Mouse (Mus musculus) G1E-ER4 (cell line): ENCODE data around the gene Wnk4. TPM values are rescaled to one million over a fixed set of nuclear protein-coding genes. Genes with fewer than 3 reads are reported as not detected.

Experiments used
- GATA1 ChIP-seq: IDR thresholded peaks from one replicate; pipeline ENCODE4 v1.8.0; 2012; ENCODE audit warnings: low read length, inconsistent platforms
- polyA plus RNA-seq: library from polyadenylated mRNA; stranded (reverse); fragments of >175 nt; gene quantifications from 2 replicates; pipeline ENCODE4 v1.2.3, GENCODE M21; 2012

The Wnk4 gene
- polyA plus RNA-seq, 1 experiment = 60.9 TPM

DNA sequence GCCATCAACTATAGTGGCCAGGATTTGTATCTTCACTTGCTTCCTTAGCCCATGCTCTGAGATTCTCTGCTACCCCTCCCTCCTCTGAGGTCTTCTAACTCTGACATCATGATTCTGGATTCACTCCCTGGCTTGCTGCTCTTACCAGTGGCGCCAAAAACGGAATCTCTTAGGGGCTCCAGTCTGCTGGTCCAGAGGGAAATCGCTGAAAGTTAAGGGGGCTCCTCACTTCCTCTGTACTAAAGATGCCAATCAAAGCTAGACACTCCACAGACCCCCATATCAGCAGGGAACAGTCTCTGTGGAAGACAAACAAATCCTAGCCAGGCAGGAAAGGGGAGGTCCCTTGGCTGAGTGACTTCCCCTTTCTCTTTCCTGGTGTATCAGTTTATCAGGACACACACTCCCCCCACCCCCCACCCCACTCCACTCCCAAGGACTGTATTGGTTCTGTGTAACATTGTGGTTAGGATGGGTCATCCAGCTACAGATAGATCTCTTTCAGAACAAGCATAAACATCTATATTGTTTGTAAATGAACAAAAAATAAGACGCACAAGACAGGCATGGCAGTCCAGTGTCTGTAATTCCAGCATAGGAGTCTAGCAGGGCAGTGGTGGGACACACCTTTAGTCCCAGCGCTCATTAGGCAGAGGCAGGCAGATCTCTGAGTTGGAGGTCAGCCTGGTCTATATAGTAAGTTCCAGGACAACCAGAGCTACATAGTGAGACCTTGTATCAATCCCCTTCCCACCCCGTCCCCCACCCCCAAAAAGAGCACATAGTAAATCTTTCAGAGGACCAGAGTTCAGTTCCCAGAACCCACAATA is 28.1 kb upstream of the Wnk4 start:
- TF ChIP-seq GATA1 = peak; percentile 62

DNA sequence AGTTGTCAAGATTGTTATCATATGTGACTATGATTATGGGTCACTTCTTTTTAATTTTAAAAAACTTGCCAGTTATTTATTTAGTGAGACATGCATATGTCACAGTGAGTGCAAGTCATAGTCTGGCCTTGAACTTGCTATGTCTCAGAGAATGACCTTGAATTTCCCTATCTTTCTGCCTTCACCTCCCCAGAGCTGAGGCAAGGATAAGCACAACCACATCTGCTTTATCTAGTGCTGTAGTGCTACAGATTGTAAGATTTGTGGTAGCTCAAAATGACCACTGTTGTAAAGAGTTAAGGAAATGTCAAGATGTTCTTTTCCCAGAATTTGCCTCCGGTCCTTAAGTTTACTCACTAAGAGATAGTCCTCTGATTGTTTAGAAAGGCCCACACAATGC is 27.1 kb upstream of the Wnk4 start:
- no peak for TF ChIP-seq GATA1

DNA sequence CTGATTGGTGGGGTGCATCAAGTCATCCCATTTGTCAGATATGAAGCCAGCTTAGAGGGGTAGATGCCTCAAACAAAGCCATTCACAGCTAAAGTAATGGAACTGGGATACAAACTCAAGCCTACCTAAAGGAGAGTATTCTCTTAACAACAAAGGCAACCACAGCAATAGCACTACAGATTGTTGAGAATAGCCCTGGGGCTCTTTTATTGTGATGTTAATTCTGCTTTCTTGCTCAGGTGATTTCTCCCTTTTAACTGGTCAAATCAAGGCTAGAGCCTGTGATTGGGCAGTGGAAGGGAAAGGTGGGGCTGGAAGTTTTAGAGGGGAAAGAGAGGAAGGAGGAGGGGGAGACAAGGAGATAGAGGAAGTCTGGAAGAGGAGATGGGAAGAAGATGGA is 26.2 kb upstream of the Wnk4 start:
- no peak for TF ChIP-seq GATA1

DNA sequence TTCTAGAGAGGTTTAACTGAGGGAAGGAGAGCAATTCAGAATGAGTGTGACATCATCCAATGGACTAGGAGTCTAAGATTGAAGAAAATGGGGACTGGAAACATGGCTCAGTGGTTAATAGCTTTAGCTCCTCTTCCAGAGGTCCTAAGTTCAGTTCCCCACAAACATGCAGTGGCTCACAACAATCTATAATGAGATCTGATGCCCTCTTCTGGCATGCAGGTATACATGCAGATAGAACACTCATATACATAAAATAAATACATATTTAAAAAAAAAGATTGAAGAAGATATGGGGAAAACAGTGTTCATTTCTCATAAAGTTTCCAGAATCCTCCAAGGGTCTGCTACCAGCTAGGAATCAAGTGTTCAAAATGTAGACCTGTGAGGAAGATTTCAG is 24.9 kb upstream of the Wnk4 start:
- TF ChIP-seq GATA1 = no peak

DNA sequence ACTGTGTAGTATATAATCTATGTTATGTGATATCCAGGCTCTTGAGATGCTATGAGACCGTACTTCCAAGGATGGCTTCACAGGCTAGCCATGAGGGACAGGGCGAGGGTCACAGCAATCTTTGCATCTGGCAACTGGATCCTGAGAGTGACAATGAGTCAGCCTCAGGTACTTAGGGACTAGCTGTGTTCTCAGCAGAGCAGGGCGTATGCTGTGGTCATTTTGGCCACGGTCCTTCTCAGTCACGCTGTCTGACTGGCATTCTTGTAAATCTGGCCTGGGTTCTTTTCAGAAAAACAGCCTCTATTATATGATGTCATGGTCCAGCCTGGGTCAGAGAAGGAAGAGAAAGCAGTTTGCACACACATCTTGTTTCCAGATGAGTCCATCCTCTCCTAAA is 23.6 kb upstream of the Wnk4 start:
- TF ChIP-seq GATA1 = no peak

DNA sequence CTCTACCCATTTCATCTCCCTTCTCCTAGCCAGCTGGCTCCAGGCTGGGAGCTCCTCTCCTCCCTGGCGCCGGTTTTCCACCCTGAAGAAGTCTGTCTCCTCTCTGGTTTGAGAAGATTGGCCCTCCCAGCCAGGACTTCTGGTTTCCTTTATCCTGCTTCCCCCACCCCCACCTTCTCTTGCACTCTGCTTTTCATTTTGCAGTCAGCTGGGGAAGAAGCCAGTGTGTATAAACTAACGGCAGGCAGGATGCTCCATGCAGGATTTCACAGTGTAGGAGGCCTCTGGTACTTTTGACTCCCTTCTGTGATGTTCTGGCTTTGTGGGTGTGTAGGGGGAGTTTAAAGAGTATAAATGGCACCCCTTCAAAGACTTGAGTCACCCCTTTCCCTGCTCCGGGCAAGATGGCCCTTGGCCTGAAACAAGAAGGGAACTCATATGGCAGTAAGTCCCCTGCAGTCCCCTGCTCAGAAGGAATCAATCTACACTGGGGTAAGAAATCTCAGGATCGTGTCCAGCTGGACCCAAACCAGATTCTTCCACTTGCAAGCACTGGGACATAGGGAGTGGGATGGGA is 22.2 kb upstream of the Wnk4 start:
- no peak for TF ChIP-seq GATA1

DNA sequence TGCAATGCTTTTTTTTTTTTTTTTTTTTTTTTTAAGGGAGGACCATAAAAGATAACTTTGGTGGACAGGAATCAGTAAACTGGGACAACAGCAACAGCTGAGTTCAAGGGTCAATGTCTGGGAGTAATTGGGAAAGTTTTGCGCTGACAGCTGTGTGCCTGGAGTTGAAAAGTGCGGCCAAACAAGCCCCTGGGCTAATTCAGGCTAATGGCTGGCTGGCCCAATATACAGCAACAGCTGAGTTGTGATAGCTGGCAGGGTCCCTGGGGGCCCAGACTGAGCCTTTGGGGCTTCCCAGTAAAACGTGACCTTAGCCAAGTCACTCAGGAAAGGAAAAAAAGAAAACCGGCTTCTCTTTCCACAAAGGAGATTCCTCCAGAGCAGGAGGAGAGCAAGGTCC is 15.3 kb upstream of the Wnk4 start:
- TF ChIP-seq GATA1 = no peak

DNA sequence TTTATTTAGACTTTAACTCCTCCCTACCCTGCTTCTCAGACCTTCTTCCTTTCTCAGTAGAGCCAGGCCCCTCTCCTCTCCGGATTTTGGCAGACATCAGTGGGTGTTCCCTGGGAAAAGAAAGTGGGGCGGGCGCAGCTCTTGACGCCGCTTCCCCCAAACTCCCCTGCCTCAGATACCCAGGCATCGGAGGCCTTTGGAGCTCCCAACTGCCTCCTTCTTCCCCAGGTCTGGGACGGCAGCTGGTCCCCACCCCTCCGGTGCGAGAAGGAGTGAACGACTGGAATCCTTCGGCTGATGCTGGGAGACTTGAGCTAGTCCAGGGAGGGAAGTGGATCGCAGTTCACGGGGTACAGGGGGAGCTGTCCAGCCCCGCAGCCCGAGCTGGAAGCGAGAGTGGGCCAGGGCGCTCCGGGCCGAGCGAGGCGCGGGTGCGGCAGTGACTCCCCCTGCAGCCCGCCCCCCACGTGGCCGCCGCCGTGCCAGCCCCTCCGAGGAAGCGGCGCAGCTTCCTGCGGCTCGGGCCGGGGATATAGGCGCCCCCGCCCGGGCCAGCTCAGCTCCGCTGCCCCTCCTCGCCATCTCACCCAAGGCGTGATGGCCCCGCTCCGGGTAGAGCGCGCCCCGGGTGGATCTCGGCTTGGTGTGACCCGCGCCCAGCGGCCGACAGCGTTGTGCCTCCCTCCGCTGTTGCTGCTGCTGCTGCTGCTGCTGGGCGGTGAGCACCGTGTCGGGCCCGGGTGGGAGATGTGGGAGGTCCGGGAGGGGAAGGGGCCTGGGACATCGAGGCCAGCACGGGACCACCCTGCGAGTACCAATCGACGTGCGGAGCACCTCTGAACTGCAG is 14.3 kb upstream of the Wnk4 start, which contains the start of gene Ramp2:
TSS of gene Ramp2 (plus strand) at position 174 of the 847 bp plus-strand sequence.
- TF ChIP-seq GATA1 = no peak

DNA sequence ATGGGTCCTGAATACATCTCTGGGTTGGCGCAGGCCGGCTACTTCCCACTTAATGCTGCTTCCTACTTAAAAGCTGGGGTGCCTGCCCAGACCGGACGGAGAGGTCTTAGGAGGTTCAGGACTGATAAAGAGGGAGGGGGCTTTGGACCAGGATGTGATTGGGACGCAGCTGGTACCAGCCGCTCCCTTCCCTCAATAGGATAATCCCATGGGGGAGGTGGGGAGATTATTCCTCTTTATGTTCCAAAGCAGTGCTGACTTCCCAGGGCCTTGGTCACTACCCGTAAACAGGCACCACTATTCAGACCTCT is 13.7 kb upstream of the Wnk4 start:
- TF ChIP-seq GATA1 = no peak

DNA sequence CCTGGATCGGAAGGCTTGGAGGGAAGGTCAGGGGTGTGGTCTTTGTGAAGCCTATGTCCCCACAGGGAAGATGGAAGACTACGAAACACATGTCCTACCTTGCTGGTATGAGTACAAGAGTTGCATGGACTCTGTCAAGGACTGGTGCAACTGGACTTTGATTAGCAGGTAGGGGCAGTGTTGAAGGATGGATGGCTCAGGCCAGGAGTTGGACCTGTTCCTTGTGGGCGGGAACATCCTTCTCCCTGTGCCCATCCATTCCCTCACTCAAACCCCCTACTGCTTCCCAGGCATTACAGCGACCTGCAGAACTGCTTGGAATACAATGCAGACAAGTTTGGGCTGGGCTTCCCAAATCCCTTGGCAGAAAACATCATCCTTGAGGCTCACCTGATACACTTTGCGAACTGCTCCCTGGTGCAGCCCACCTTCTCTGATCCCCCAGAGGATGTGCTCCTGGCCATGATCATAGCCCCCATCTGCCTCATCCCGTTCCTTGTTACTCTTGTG is 12.8 kb upstream of the Wnk4 start:
- no peak for TF ChIP-seq GATA1

DNA sequence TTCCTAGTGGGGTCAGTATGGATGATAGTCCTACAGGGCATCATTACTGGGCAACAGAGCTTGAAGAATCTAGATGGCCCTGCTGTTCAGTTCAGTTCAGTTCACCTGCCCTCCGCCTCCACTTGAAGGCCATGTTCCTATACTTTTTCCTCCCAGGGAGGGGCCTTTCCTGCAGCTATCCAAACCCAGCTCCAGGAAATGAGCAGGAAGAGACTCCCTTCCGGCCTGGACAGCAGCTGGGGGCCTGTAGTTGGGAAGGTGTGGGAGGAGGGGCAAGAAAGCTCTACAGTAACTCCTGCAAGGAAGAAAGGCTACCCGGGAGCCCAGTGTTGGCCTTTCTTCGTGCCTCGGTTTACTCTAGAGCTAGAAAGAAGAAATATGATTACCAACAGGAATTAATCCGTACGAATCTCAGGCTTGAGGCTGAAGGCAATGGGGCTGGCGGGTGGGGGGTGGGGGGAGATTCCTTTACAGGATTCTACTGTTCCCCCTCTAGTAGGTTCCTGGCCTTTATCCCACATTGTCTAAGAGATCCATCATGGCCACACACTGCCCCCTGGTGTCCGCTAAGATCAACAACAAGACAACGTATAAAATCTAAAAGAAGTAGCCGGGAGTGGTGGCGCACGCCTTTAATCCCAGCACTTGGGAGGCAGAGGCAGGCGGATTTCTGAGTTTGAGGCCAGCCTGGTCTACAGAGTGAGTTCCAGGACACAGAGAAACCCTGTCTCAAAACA is 11.9 kb upstream of the Wnk4 start:
- TF ChIP-seq GATA1 = no peak

DNA sequence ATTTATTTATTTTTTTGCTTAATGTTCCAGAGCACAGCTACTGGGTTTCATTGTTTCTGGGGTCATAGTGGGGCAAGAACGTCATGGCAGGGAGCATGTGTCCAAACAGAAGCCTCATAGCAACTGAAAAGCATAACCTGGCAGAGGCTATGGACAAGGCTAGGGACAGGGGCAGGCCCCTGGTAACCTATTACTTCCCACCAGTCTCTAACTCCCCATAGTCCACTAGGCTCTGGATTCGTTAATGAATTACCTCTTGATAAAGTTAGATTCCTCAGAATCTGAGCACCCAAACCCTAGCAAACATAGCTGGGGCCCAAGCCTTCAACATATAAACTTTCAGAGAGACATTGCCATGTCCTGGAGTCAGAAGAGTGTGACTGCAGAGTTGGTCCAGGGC is 9.3 kb upstream of the Wnk4 start:
- TF ChIP-seq GATA1 = no peak

DNA sequence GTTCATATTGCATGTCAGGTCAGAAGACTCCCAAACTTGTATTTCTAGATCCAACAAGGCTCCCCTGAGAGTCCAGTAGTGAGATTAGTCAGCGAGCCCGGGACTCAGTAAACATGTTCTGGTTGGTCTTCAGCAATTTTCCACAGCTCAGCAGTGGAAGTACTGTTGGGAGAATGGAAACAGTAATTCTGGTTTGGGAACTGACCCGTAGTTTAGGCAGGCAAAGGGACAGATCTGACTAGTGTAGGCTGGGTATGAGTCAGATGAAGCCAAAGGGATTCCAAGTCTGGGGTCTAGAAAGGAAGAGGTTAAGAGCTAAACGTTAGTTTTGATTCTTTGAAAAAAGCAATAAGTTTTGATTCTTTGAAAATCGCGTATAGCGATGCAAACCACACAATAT is 7.4 kb upstream of the Wnk4 start:
- no peak for TF ChIP-seq GATA1

DNA sequence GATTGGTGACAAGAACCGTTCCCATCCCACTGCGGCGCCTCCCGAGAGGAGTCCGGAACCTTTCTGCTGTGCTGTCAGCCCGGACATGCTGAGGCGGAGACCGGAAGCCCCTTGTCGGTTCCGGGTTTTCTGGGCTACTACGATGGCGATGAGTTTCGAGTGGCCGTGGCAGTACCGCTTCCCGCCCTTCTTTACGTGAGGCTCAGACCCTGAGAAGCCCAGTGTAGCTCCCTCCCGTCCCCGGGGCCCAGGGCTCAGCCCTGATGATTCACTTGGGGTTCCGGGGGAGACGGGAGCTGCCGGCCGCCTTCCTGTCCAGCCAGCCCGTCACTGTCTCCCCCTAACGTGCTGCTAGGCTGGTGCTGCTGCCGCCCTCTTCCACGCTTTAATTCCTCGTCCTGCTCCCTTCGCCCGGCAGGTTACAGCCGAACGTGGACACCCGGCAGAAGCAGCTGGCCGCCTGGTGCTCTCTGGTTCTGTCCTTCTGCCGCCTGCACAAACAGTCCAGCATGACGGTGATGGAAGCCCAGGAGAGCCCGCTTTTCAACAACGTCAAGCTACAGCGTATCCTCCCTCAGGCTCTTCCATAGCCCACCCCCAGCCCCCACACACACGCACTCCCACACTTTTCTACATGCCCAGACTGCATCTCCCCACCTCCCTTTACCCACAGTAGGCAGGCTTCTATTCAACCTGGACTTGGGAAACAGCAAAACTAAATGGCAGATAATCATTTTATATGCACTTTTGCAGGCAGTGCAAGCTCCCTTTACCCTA is 6.6 kb upstream of the Wnk4 start, which contains the start of gene Vps25:
TSS of gene Vps25 (plus strand) at position 95 of the 777 bp plus-strand sequence.
- no peak for TF ChIP-seq GATA1
